Comparison of ENCODE assay signal across 8 mouse cellular contexts in the genomic region with DNA sequence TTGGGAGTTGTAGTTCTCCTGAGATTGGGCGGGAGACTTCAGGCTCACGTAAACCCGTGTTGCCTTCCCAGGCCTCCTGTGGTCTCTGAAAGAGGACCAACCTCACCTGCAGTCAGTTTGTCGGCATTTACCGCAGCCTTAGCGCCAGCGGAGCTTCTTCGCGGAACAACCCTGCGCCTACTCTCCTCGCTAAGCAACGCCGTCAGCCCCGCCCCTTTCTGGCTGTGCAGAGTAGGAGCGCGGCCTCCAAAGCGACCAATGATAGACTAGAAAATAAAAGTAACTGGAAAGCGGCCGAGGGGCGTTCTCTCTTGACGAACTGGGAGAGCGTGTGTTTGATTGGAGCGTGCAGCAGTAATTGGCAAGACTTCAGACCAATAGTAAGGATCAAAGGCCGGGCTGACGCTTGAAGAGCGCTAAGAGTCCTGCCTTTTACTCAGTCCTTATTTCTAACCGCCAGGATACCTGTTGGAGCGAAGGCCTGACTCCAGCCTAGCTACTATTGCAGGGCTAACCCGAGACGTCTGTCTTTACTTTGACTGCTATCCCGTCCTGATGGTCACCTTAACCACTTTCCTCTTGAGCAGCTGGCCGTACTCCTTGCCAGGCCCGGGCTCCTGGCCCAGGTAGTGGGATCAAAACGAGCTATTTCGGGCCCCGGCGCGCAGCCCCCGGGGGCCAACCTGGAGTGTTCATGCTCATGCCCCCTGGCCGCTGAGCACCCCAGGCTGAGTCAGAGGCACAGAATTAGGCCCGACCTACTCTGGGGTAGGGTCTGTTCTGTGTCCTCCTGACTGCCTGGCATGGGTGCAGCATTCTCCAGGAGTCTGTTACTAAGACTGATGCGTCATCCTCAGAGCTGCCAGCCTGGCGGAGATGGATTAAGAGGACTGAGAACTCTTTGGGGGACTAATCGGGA. TPM values are rescaled to one million over a fixed set of nuclear protein-coding genes. Genes with fewer than 3 reads are reported as not detected.
DNase-seq lines count a peak whose midpoint lies in the region; ATAC-seq and TF ChIP-seq lines count a peak whose summit lies in the region.

A gene (plus strand): TSS at position 77 of the 919 bp plus-strand sequence.
A gene (minus strand): TSS at position 198 of the 919 bp plus-strand sequence.

- peak; percentile 96 for DNase-seq in G1E (ENCODE audit: low spot score)
- peak; percentile 95 to 98 for DNase-seq in cerebellum, adult 18-20 months
- DNase-seq in heart, postnatal 36 days = peak; percentile 92 to 97
- DNase-seq in layer of hippocampus, adult 2 months (ENCODE audit: low spot score in 2 of 2) = peak; percentile 93 to 98
- peak; percentile 100 for DNase-seq in lung, embryonic 14.5 days
- peak; percentile 97 for DNase-seq in thymus, adult 2 months

- peak within 1 kb of the TSS; percentile 74 for H3K9ac ChIP-seq in forebrain, embryonic 16.5 days (replicated peaks; ENCODE audit: low read depth, low read length)
- peak within 1 kb of the TSS; percentile 62 for H3K9ac ChIP-seq in lung, embryonic 14.5 days

- H3K4me2 ChIP-seq in forebrain, embryonic 16.5 days (ENCODE audit: low read length) = peak within 1 kb of the TSS; percentile 96
- H3K4me2 ChIP-seq in lung, embryonic 14.5 days = peak within 1 kb of the TSS; percentile 96

- H3K27me3 ChIP-seq in G1E (ENCODE audit: insufficient read depth, low read length) = no peaks in the 10 kb centered on the region
- H3K27me3 ChIP-seq in forebrain, embryonic 16.5 days (replicated peaks; ENCODE audit: control insufficient read depth, insufficient read depth, low read length) = no peaks in the 10 kb centered on the region
- H3K27me3 ChIP-seq in lung, embryonic 14.5 days (ENCODE audit: insufficient read depth, low read length) = no peaks in the 10 kb centered on the region
- no peaks in the 10 kb centered on the region for H3K27me3 ChIP-seq in thymus, adult 2 months (ENCODE audit: control insufficient read depth, insufficient read depth, low read length)

- H3K36me3 ChIP-seq in G1E (replicated peaks) = peaks cover 70% of the 10 kb centered on the region
- peaks cover 16% of the 10 kb centered on the region; the same call in 1 of the 2 replicates for H3K36me3 ChIP-seq in forebrain, embryonic 16.5 days (ENCODE audit: control insufficient read depth, insufficient read depth)
- peaks cover 50% of the 10 kb centered on the region for H3K36me3 ChIP-seq in lung, embryonic 14.5 days (ENCODE audit: insufficient read depth)
- H3K36me3 ChIP-seq in thymus, adult 2 months (ENCODE audit: control insufficient read depth, insufficient read depth, low read length) = peaks cover 19% of the 10 kb centered on the region

- no peaks in the 10 kb centered on the region for H3K9me3 ChIP-seq in G1E (replicated peaks)
- no peaks in the 10 kb centered on the region for H3K9me3 ChIP-seq in forebrain, embryonic 16.5 days (ENCODE audit: control insufficient read depth, low read length)
- no peaks in the 10 kb centered on the region for H3K9me3 ChIP-seq in lung, embryonic 14.5 days (ENCODE audit: low read depth, low read length)

- WGBS in forebrain, embryonic 16.5 days = under 1% methylated on average over 44 of the region's 44 CpGs
- WGBS in lung, embryonic 14.5 days = under 1% methylated on average over 44 of the region's 44 CpGs
- under 1% methylated on average over 44 of the region's 44 CpGs for WGBS in olfactory bulb, adult 2 months
- WGBS in thymus, adult 2 months = under 1% methylated on average over 44 of the region's 44 CpGs

- TF ChIP-seq CTCF in G1E (IDR thresholded peaks at IDR 0.05; ENCODE audit: low read depth, low read length) = no peak
- 0 out of 2 replicates have a peak, but pooled peaks have one; percentile 26 for TF ChIP-seq CTCF in layer of hippocampus, adult 2 months (conservative IDR thresholded peaks at IDR 0.05)
- TF ChIP-seq CTCF in lung, embryonic 14.5 days (IDR thresholded peaks at IDR 0.05; ENCODE audit: low read depth) = no peak
- TF ChIP-seq CTCF in olfactory bulb, adult 2 months (IDR thresholded peaks at IDR 0.05; ENCODE audit: insufficient read depth, low read depth, low read length) = peak; percentile 10; the same call in 1 of the 2 replicates
- peak; percentile 48; the same call in 1 of the 2 replicates for TF ChIP-seq CTCF in thymus, adult 2 months (IDR thresholded peaks at IDR 0.05; ENCODE audit: borderline replicate concordance, control insufficient read depth, extremely low read depth, insufficient read depth, low read length, poor library complexity)

- peaks cover 35% of the 10 kb centered on the region for H3K4me1 ChIP-seq in G1E (ENCODE audit: insufficient read depth, low read depth, low read length)
- peaks cover 16% of the 10 kb centered on the region for H3K4me1 ChIP-seq in forebrain, embryonic 16.5 days (replicated peaks; ENCODE audit: control insufficient read depth, insufficient read depth, low read length)
- peaks cover 8% of the 10 kb centered on the region for H3K4me1 ChIP-seq in lung, embryonic 14.5 days (ENCODE audit: insufficient read depth)
- peaks cover 13% of the 10 kb centered on the region for H3K4me1 ChIP-seq in olfactory bulb, adult 2 months (ENCODE audit: control insufficient read depth, insufficient read depth, low read length)
- peaks cover 11% of the 10 kb centered on the region for H3K4me1 ChIP-seq in thymus, adult 2 months (replicated peaks; ENCODE audit: control insufficient read depth, insufficient read depth, low read length)

- TF ChIP-seq POLR2A in olfactory bulb, adult 2 months (IDR thresholded peaks at IDR 0.05; ENCODE audit: insufficient read depth, low read depth, low read length) = no peak; the same call in 1 of the 2 replicates
- peak; percentile 71; the same call in 1 of the 2 replicates for TF ChIP-seq POLR2A in thymus, adult 2 months (IDR thresholded peaks at IDR 0.05; ENCODE audit: control insufficient read depth, extremely low read depth, insufficient read depth, low read length, poor library complexity)

- intact Hi-C loops in heart, postnatal 36 days (cut with DNase I) = loop anchor here (5.0 kb wide), 2 partner anchors 35 to 1035 kb away; a partner anchor contains a TSS

- peak; percentile 94 for ATAC-seq in G1E (ENCODE audit: extremely low read depth, insufficient number of reproducible peaks, low FRiP score, poor library complexity, severe bottlenecking)
- ATAC-seq in forebrain, embryonic 16.5 days = peak; percentile 96
- ATAC-seq in lung, embryonic 14.5 days (ENCODE audit: insufficient read depth) = peak; percentile 95

- H3K27ac ChIP-seq in forebrain, embryonic 16.5 days (ENCODE audit: low read length) = peak within 1 kb of the TSS; percentile 99
- H3K27ac ChIP-seq in layer of hippocampus, adult 2 months = peak within 1 kb of the TSS; percentile 97
- peak within 1 kb of the TSS; percentile 98 for H3K27ac ChIP-seq in lung, embryonic 14.5 days (ENCODE audit: low read depth)
- peak within 1 kb of the TSS; percentile 90 for H3K27ac ChIP-seq in olfactory bulb, adult 2 months (ENCODE audit: insufficient read depth, low read depth, low read length)
- peak within 1 kb of the TSS; percentile 97 for H3K27ac ChIP-seq in thymus, adult 2 months (ENCODE audit: control insufficient read depth, insufficient read depth, low read length)

- H3K4me3 ChIP-seq in G1E (ENCODE audit: low read depth, low read length) = peak within 1 kb of the TSS; percentile 78
- peak within 1 kb of the TSS; percentile 75 for H3K4me3 ChIP-seq in forebrain, embryonic 16.5 days (replicated peaks; ENCODE audit: low read length)
- peak within 1 kb of the TSS; percentile 69 for H3K4me3 ChIP-seq in layer of hippocampus, adult 2 months
- H3K4me3 ChIP-seq in lung, embryonic 14.5 days (ENCODE audit: low read depth, low read length) = peak within 1 kb of the TSS; percentile 62
- peak within 1 kb of the TSS; percentile 72 for H3K4me3 ChIP-seq in olfactory bulb, adult 2 months (ENCODE audit: insufficient read depth, low read depth, low read length)
- peak within 1 kb of the TSS; percentile 89 for H3K4me3 ChIP-seq in thymus, adult 2 months (ENCODE audit: control insufficient read depth, insufficient read depth, low read length)

RNA-seq across cellular contexts. Expression of the first gene that starts in this region (rescaled TPM):
- 27.1 and 32.8 TPM in 2 replicates for total RNA-seq in G1E (2014; fragmentation: Nextera tagmentation)
- total RNA-seq in G1E (2017) = 3.9 and 4.9 TPM in 2 replicates
- 11.2 and 12.1 TPM in 2 replicates for polyA plus RNA-seq in G1E (2012)
- polyA plus RNA-seq in forebrain, embryonic 16.5 days (2015; fragmentation: Nextera tagmentation; extraction: Ambion mirVana) = 9.3 and 11.1 TPM in 2 replicates
- 100 to 1,000 TPM; 749 to 757 TPM for total RNA-seq in heart, postnatal 36 days (2021)
- 1 to 10 TPM; 2.7 to 4.8 TPM for total RNA-seq in layer of hippocampus, adult 2 months (2021)
- 24.9 and 26.0 TPM in 2 replicates for polyA plus RNA-seq in lung, embryonic 14.5 days (2014; fragmentation: Nextera tagmentation; extraction: Ambion mirVana)
- not detected in 2 replicates for polyA plus RNA-seq in olfactory bulb, adult 2 months (2012; ENCODE audit: insufficient read depth, insufficient read length, low replicate concordance, missing spikeins)
- polyA plus RNA-seq in thymus, adult 2 months (2012; rRNA removed) = 30.0 and 89.6 TPM in 2 replicates

RNA-seq across cellular contexts. Expression of the second gene that starts in this region (rescaled TPM):
- total RNA-seq in G1E (2014; fragmentation: Nextera tagmentation) (18.6 and 20.2 TPM in 2 replicates), G1E (2017) (4.2 and 7.4 TPM in 2 replicates)
- polyA plus RNA-seq in G1E (2012) = 19.7 and 20.5 TPM in 2 replicates
- 8.8 and 13.5 TPM in 2 replicates for polyA plus RNA-seq in forebrain, embryonic 16.5 days (2015; fragmentation: Nextera tagmentation; extraction: Ambion mirVana)
- 1 to 10 TPM; 3.3 to 5.4 TPM for total RNA-seq in heart, postnatal 36 days (2021)
- total RNA-seq in layer of hippocampus, adult 2 months (2021) = 1 to 10 TPM; 4.0 to 4.1 TPM
- polyA plus RNA-seq in lung, embryonic 14.5 days (2014; fragmentation: Nextera tagmentation; extraction: Ambion mirVana) = 18.3 and 18.7 TPM in 2 replicates
- polyA plus RNA-seq in olfactory bulb, adult 2 months (2012; ENCODE audit: insufficient read depth, insufficient read length, low replicate concordance, missing spikeins) = not detected in 2 replicates
- 36.1 and 36.3 TPM in 2 replicates for polyA plus RNA-seq in thymus, adult 2 months (2012; rRNA removed)

Comparison
In these comparisons a context has a peak if more than half of its experiments do, and no peak if none do; other contexts are left out.
1. Peak in every context shown above with its lines: DNase-seq, ATAC-seq, H3K4me3 ChIP-seq and H3K27ac ChIP-seq.
2. RNA of the first gene that starts in this region (total RNA-seq): 749 to 757 TPM in heart, postnatal 36 days; 3.9 to 32.8 TPM in G1E and 2.7 to 4.8 TPM in layer of hippocampus, adult 2 months; every median in the first group is over 10 times any median in the second.
3. RNA of the first gene that starts in this region (polyA plus RNA-seq): 30.0 to 89.6 TPM in thymus, adult 2 months, 24.9 to 26.0 TPM in lung, embryonic 14.5 days, 11.2 to 12.1 TPM in G1E and 9.3 to 11.1 TPM in forebrain, embryonic 16.5 days; not detected in olfactory bulb, adult 2 months; every median in the first group is over 10 times any median in the second.
4. CTCF ChIP-seq: peak in layer of hippocampus, adult 2 months (single experiment), olfactory bulb, adult 2 months (single experiment) and thymus, adult 2 months (single experiment); none in G1E (single experiment) and lung, embryonic 14.5 days (single experiment).